Comparison of ENCODE assay signal across 9 mouse cellular contexts in the genomic region with DNA sequence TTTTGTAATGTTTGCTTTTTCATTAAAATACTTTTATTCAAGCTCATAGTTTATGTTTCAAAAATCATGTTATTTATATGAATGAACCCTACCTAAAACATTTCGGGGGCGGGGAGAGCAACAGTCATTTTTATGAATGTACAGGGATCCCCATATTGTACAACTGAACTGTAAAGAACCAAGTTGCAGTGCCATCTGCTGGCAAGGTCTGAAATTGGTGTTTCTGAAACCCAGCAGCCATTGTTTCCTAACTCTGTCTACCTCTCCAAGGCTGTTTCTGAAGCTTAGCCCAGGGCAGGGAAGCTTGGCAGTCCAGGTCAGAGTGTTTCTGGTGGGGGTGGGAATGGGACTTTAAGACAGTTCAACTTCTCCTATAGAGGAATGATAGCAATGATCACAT. TPM values are rescaled to one million over a fixed set of nuclear protein-coding genes. Genes with fewer than 3 reads are reported as not detected.
DNase-seq lines count a peak whose midpoint lies in the region; ATAC-seq and TF ChIP-seq lines count a peak whose summit lies in the region.
"Had no signal": no experiment of that assay in that cellular context is flagged by ENCODE, and none has a peak within 500 bp of the region (broad histone marks: within the 10 kb centered on the region; RNA-seq: fewer than 3 reads in every experiment).

No protein-coding gene starts in this region.

- no peak overlapping the region for H3K4me2 ChIP-seq in forebrain, embryonic 13.5 days
- H3K4me2 ChIP-seq: limb, embryonic 12.5 days had no signal

- no peak overlapping the region for H3K9ac ChIP-seq in ES-Bruce4 (ENCODE audit: low read depth, poor library complexity, severe bottlenecking)
- H3K9ac ChIP-seq in forebrain, embryonic 13.5 days = no peak overlapping the region
- H3K9ac ChIP-seq: limb, embryonic 12.5 days had no signal

- H3K9me3 ChIP-seq in ES-Bruce4 (replicated peaks; ENCODE audit: control insufficient read depth, insufficient read depth, low read length, poor library complexity, severe bottlenecking) = no peaks in the 10 kb centered on the region
- H3K9me3 ChIP-seq in forebrain, embryonic 13.5 days (replicated peaks) = no peaks in the 10 kb centered on the region
- H3K9me3 ChIP-seq: limb, embryonic 12.5 days had no signal

- peak; percentile 32 for DNase-seq in gastrocnemius, adult 2 months
- DNase-seq in gastrocnemius, postnatal 25 days = no peak
- DNase-seq in kidney, postnatal 14 days = peak; percentile 59
- DNase-seq in lung, adult 18-20 months = peak; percentile 26 to 36
- peak; percentile 88 for DNase-seq in retina, embryonic 14.5 days (ENCODE audit: low spot score)

- H3K27ac ChIP-seq in gastrocnemius, adult 2 months = no peak overlapping the region
- H3K27ac ChIP-seq in ES-Bruce4 (ENCODE audit: insufficient read depth, low read length) = no peak overlapping the region
- no peak overlapping the region for H3K27ac ChIP-seq in forebrain, embryonic 13.5 days
- H3K27ac ChIP-seq: limb, embryonic 12.5 days had no signal

- ATAC-seq in cerebellum, adult (ENCODE audit: insufficient number of reproducible peaks, low FRiP score, low TSS enrichment) = peak; percentile 31; the same call in 1 of the 2 replicates
- ATAC-seq in forebrain, embryonic 13.5 days = peak; percentile 63; the same call in 1 of the 2 replicates

- no peaks in the 10 kb centered on the region; the same call in 1 of the 2 replicates for H3K36me3 ChIP-seq in ES-Bruce4 (ENCODE audit: control insufficient read depth, insufficient read depth, low read length, poor library complexity, severe bottlenecking)
- peaks cover 21% of the 10 kb centered on the region for H3K36me3 ChIP-seq in forebrain, embryonic 13.5 days (ENCODE audit: poor library complexity, severe bottlenecking)

- TF ChIP-seq POLR2A in ES-Bruce4 (IDR thresholded peaks at IDR 0.05; ENCODE audit: insufficient read depth, low read length) = no peak

- no peaks in the 10 kb centered on the region for H3K27me3 ChIP-seq in ES-Bruce4 (ENCODE audit: control insufficient read depth, insufficient read depth, low read length, poor library complexity, severe bottlenecking)
- H3K27me3 ChIP-seq in forebrain, embryonic 13.5 days = no peaks in the 10 kb centered on the region
- H3K27me3 ChIP-seq: limb, embryonic 12.5 days had no signal

- TF ChIP-seq CTCF in gastrocnemius, adult 2 months (IDR thresholded peaks at IDR 0.05) = peak; percentile 70
- TF ChIP-seq CTCF in ES-Bruce4 (IDR thresholded peaks at IDR 0.05; ENCODE audit: low read depth, low read length) = peak; percentile 20

- WGBS in forebrain, embryonic 13.5 days = 19% methylated on average over 2 of the region's 2 CpGs

- H3K4me3 ChIP-seq in gastrocnemius, adult 2 months = no peak overlapping the region
- H3K4me3 ChIP-seq in ES-Bruce4 (ENCODE audit: low read depth, low read length) = no peak overlapping the region
- H3K4me3 ChIP-seq in forebrain, embryonic 13.5 days = no peak overlapping the region
- H3K4me3 ChIP-seq: limb, embryonic 12.5 days had no signal

- no peak for TF ChIP-seq EP300 in ES-Bruce4 (IDR thresholded peaks at IDR 0.05; ENCODE audit: insufficient read depth, low read depth, low read length)

- intact Hi-C loops in gastrocnemius, adult 2 months (cut with DNase I) = loop anchor here (2.0 kb wide), 1 partner anchor 169 kb away; no protein-coding TSS in a partner anchor

- H3K4me1 ChIP-seq in ES-Bruce4 (ENCODE audit: control insufficient read depth, insufficient read depth, low read length) = no peaks in the 10 kb centered on the region
- no peaks in the 10 kb centered on the region for H3K4me1 ChIP-seq in forebrain, embryonic 13.5 days

RNA-seq across cellular contexts. Expression of a gene that starts 57.4 kb away (rescaled TPM):
- 1 to 10 TPM; 6.4 to 8.1 TPM for total RNA-seq in gastrocnemius, adult 2 months (2021)
- 1 to 10 TPM; 5.7 to 6.1 TPM for total RNA-seq in gastrocnemius, postnatal 25 days (2021)
- 28.8 and 31.4 TPM in 2 replicates for polyA plus RNA-seq in ES-Bruce4 (2011; ENCODE audit: insufficient read depth, insufficient read length, low read depth, missing spikeins)
- 49.6 and 51.9 TPM in 2 replicates for polyA plus RNA-seq in forebrain, embryonic 13.5 days (2015; fragmentation: Nextera tagmentation; extraction: Ambion mirVana)
